ENCODE assay signal across 8 mouse cellular contexts in genomic region chr11:101664825-101665635, GRCm38 (mm10). TPM values are rescaled to one million over a fixed set of nuclear protein-coding genes. Genes with fewer than 3 reads are reported as not detected.
DNase-seq lines count a peak whose midpoint lies in the region; ATAC-seq and TF ChIP-seq lines count a peak whose summit lies in the region.

Gene Arl4d (plus strand): TSS chr11:101665541.

- peak; percentile 93 for DNase-seq in T-cell, adult 2 months (ENCODE audit: low spot score)
- peak; percentile 86 to 92 for DNase-seq in cerebellum, postnatal 4 days (ENCODE audit: low spot score in 2 of 2)
- peak; percentile 97 for DNase-seq in gastrocnemius, adult 2 months
- peak; percentile 97 for DNase-seq in hindbrain, postnatal 0 days (ENCODE audit: low spot score)
- peak; percentile 94 to 97 for DNase-seq in left cerebral cortex, adult 2 months (ENCODE audit: extremely low spot score in 1 of 2, low spot score in 2 of 2)
- peak; percentile 96 to 97 for DNase-seq in right cerebral cortex, adult 2 months (ENCODE audit: low spot score in 2 of 2)
- DNase-seq in urinary bladder, postnatal 14 days (ENCODE audit: low spot score), result peak; percentile 96

- no peak for TF ChIP-seq CTCF in gastrocnemius, adult 2 months (IDR thresholded peaks at IDR 0.05)
- peak; percentile 52 for TF ChIP-seq CTCF in hindbrain, postnatal 0 days (IDR thresholded peaks at IDR 0.05; ENCODE audit: low read depth)
- TF ChIP-seq CTCF in left cerebral cortex, adult 2 months (IDR thresholded peaks at IDR 0.05), result peak; percentile 15

- H3K27me3 ChIP-seq in hindbrain, postnatal 0 days (ENCODE audit: insufficient read depth, low read length), result no peaks in the 10 kb centered on the region

- H3K27ac ChIP-seq in gastrocnemius, adult 2 months, result peak within 1 kb of the TSS; percentile 96
- peak within 1 kb of the TSS; percentile 80 for H3K27ac ChIP-seq in hindbrain, postnatal 0 days
- H3K27ac ChIP-seq in left cerebral cortex, adult 2 months, result peak within 1 kb of the TSS; percentile 97

- intact Hi-C loops in gastrocnemius, adult 2 months (cut with DNase I), result loop anchor here (5.0 kb wide), 1 partner anchor 37 kb away; no protein-coding TSS in a partner anchor
- intact Hi-C loops in left cerebral cortex, adult 2 months (cut with DNase I), result loop anchor here (1.0 to 2.0 kb wide), 2 partner anchors 36 to 67 kb away; partner anchors contain the start of gene Dhx8

- peak within 1 kb of the TSS; percentile 94 for H3K4me3 ChIP-seq in gastrocnemius, adult 2 months
- peak within 1 kb of the TSS; percentile 47 for H3K4me3 ChIP-seq in hindbrain, postnatal 0 days (ENCODE audit: low read length)
- H3K4me3 ChIP-seq in left cerebral cortex, adult 2 months, result peak within 1 kb of the TSS; percentile 85

- H3K36me3 ChIP-seq in hindbrain, postnatal 0 days (ENCODE audit: insufficient read depth, low read length), result no peaks in the 10 kb centered on the region

- H3K9ac ChIP-seq in hindbrain, postnatal 0 days (replicated peaks; ENCODE audit: low read length), result peak within 1 kb of the TSS; percentile 49

- WGBS in hindbrain, postnatal 0 days, result 6% methylated on average over 34 of the region's 34 CpGs

- H3K4me2 ChIP-seq in hindbrain, postnatal 0 days (ENCODE audit: low read depth, low read length), result peak within 1 kb of the TSS; percentile 75

- no peaks in the 10 kb centered on the region for H3K9me3 ChIP-seq in hindbrain, postnatal 0 days (ENCODE audit: low read length)

- peaks cover 6% of the 10 kb centered on the region for H3K4me1 ChIP-seq in hindbrain, postnatal 0 days (ENCODE audit: insufficient read depth, low read length)

- peak; percentile 96 for ATAC-seq in hindbrain, postnatal 0 days
- ATAC-seq in megakaryocyte, adult 5-6 weeks (ENCODE audit: poor library complexity, severe bottlenecking), result peak; percentile 96

RNA-seq across cellular contexts. Expression of gene Arl4d, which starts in this region (rescaled TPM):
- total RNA-seq in gastrocnemius, adult 2 months (2021), result 10 to 100 TPM in 1 of 2 experiments, 1 to 10 TPM in 1; 6.7 to 13.1 TPM
- total RNA-seq in hindbrain, postnatal 0 days (2014; rRNA removed), result 5.7 and 6.5 TPM in 2 replicates
- polyA plus RNA-seq in hindbrain, postnatal 0 days (2015; fragmentation: Nextera tagmentation; extraction: Ambion mirVana), result 6.2 TPM in 2 replicates
- 10 to 100 TPM; 33.5 to 50.4 TPM for total RNA-seq in left cerebral cortex, adult 2 months (2021)
- 1.7 and 2.3 TPM in 2 replicates for total RNA-seq in megakaryocyte, adult 5-6 weeks (2015)
- 1.0 and 2.1 TPM in 2 replicates for total RNA-seq in megakaryocyte, adult 5-6 weeks (2017)

Comparison
In these comparisons a context has a peak if more than half of its experiments do, and no peak if none do; other contexts are left out.
1. Peak in every context shown above with its lines: DNase-seq, ATAC-seq, H3K4me3 ChIP-seq and H3K27ac ChIP-seq.